Mouse (Mus musculus): ENCODE data around the gene Gm21650. TPM values are rescaled to one million over a fixed set of nuclear protein-coding genes. Genes with fewer than 3 reads are reported as not detected.
"Not testable (repeated sequence)": the region's sequence is repeated elsewhere in the genome, so short reads cannot be mapped to it uniquely, and the experiment has no call there.

Gene Gm21650
- total RNA-seq (2021), result not detected
- long read RNA-seq, experiment 1, result 0 reads
- long read RNA-seq, experiment 2, result 0 reads

GRCm38 (mm10) chrY:77692508-77692907 is at the start of gene Gm21650:
TSS of gene Gm21650 (plus strand) at chrY:77692808.
- DNase-seq, result not testable (repeated sequence)
